Mouse (Mus musculus): ENCODE measurements around the gene Gse1. TPM values are rescaled to one million over a fixed set of nuclear protein-coding genes. Genes with fewer than 3 reads are reported as not detected.
A peak's percentile ranks its signal among the peaks of the same experiment; 100 is the strongest.

Gse1 gene
- polyA plus RNA-seq, 1 experiment: 17.1 TPM

GRCm38 (mm10) chr8:120518736-120519534 is 290.7 kb downstream of the Gse1 start:
- Histone ChIP-seq H3K4me1 (ENCODE audit: control insufficient read depth) (peaks cover 90% of the 10 kb centered on the region), H3K36me3 (ENCODE audit: control insufficient read depth) (peaks cover 94% of the 10 kb centered on the region), H3K9me3 (ENCODE audit: control insufficient read depth, low read length) (no peaks in the 10 kb centered on the region), H3K27me3 (ENCODE audit: control insufficient read depth) (no peaks in the 10 kb centered on the region), H3K4me3 (replicated peaks) (no peak overlapping the region)
- TF ChIP-seq TAL1 (IDR thresholded peaks at IDR 0.05; ENCODE audit: low read length) (no peak), GATA1 (IDR thresholded peaks at IDR 0.05; ENCODE audit: low read length) (no peak)

DNA sequence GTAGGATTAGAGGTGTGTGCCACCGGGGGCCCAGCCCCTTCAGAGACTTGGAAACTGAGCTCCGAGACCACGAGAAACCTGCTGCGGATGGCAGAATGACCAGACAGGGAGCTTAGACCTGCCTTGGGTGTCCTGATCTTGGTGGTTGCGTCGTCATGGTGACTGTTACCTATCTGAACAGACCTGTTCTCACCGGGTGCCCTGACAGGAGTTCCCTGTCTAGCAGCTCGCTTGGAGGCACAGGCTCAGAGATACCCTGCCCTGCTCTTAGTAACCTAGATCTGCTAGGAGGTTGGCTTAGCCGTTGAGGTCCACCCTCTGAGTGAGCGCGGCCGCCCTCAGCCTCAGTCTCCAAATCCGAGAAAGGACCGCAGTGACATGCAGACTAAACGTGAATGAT is 292.0 kb downstream of the Gse1 start:
- Histone ChIP-seq H3K36me3 (ENCODE audit: control insufficient read depth) (peaks cover 92% of the 10 kb centered on the region), H3K27me3 (ENCODE audit: control insufficient read depth) (no peaks in the 10 kb centered on the region), H3K4me3 (replicated peaks) (no peak overlapping the region), H3K9me3 (ENCODE audit: control insufficient read depth, low read length) (no peaks in the 10 kb centered on the region), H3K4me1 (ENCODE audit: control insufficient read depth) (peaks cover 94% of the 10 kb centered on the region)
- TF ChIP-seq TAL1 (IDR thresholded peaks at IDR 0.05; ENCODE audit: low read length): no peak

GRCm38 (mm10) chr8:120520707-120521590 is 292.7 kb downstream of the Gse1 start:
- no peak overlapping the region for H3K4me3 ChIP-seq (replicated peaks)
- no peaks in the 10 kb centered on the region for H3K27me3 ChIP-seq (ENCODE audit: control insufficient read depth)
- no peaks in the 10 kb centered on the region for H3K9me3 ChIP-seq (ENCODE audit: control insufficient read depth, low read length)
- H3K4me1 ChIP-seq (ENCODE audit: control insufficient read depth): peaks cover 94% of the 10 kb centered on the region
- TF ChIP-seq TAL1 (IDR thresholded peaks at IDR 0.05; ENCODE audit: low read length) (no peak), GATA1 (IDR thresholded peaks at IDR 0.05; ENCODE audit: low read length) (no peak)
- peaks cover 92% of the 10 kb centered on the region for H3K36me3 ChIP-seq (ENCODE audit: control insufficient read depth)

GRCm38 (mm10) chr8:120521591-120521965 is 293.3 kb downstream of the Gse1 start:
- H3K9me3 ChIP-seq (ENCODE audit: control insufficient read depth, low read length): no peaks in the 10 kb centered on the region
- H3K36me3 ChIP-seq (ENCODE audit: control insufficient read depth): peaks cover 94% of the 10 kb centered on the region
- H3K4me3 ChIP-seq (replicated peaks): no peak overlapping the region
- H3K4me1 ChIP-seq (ENCODE audit: control insufficient read depth): peaks cover 95% of the 10 kb centered on the region
- no peak for TF ChIP-seq TAL1 (IDR thresholded peaks at IDR 0.05; ENCODE audit: low read length)
- TF ChIP-seq GATA1 (IDR thresholded peaks at IDR 0.05; ENCODE audit: low read length): no peak
- H3K27me3 ChIP-seq (ENCODE audit: control insufficient read depth): no peaks in the 10 kb centered on the region

GRCm38 (mm10) chr8:120523641-120524040 is 295.4 kb downstream of the Gse1 start:
- TF ChIP-seq GATA1 (IDR thresholded peaks at IDR 0.05; ENCODE audit: low read length) (no peak), TAL1 (IDR thresholded peaks at IDR 0.05; ENCODE audit: low read length) (no peak)
- Histone ChIP-seq H3K36me3 (ENCODE audit: control insufficient read depth) (peaks cover 93% of the 10 kb centered on the region), H3K4me1 (ENCODE audit: control insufficient read depth) (peaks cover 96% of the 10 kb centered on the region), H3K9me3 (ENCODE audit: control insufficient read depth, low read length) (no peaks in the 10 kb centered on the region), H3K4me3 (replicated peaks) (no peak overlapping the region), H3K27me3 (ENCODE audit: control insufficient read depth) (no peaks in the 10 kb centered on the region)

GRCm38 (mm10) chr8:120525135-120525534 is 296.9 kb downstream of the Gse1 start:
- no peak for TF ChIP-seq TAL1 (IDR thresholded peaks at IDR 0.05; ENCODE audit: low read length)
- TF ChIP-seq GATA1 (IDR thresholded peaks at IDR 0.05; ENCODE audit: low read length): no peak
- peak overlapping the region; percentile 24 for H3K4me3 ChIP-seq (replicated peaks)
- peaks cover 90% of the 10 kb centered on the region for H3K4me1 ChIP-seq (ENCODE audit: control insufficient read depth)

DNA sequence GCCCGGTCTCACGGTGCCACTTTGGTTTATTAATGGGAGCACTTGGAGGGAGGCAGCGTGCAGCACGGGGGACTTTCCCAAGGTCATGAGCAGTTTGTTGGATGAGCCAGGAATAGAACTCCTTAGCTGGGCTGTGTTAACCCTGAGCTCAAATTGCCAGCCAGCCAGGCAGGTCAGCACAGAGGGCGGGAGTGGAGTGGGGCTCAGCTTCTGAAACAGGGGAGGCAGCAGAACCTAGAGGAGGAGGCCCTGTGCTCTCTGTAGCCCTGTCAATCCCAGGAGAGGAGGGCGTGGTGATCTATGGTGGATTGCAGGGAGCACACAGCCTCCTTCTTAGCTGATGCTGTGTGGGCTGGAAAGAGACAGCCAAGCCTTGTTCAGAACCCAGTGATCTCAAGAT is 297.6 kb downstream of the Gse1 start:
- H3K9me3 ChIP-seq (ENCODE audit: control insufficient read depth, low read length): no peaks in the 10 kb centered on the region
- peaks cover 86% of the 10 kb centered on the region for H3K36me3 ChIP-seq (ENCODE audit: control insufficient read depth)
- peaks cover 86% of the 10 kb centered on the region for H3K4me1 ChIP-seq (ENCODE audit: control insufficient read depth)
- no peaks in the 10 kb centered on the region for H3K27me3 ChIP-seq (ENCODE audit: control insufficient read depth)
- no peak for TF ChIP-seq GATA1 (IDR thresholded peaks at IDR 0.05; ENCODE audit: low read length)
- no peak overlapping the region for H3K4me3 ChIP-seq (replicated peaks)

More at GRCm38 (mm10) chr8:120525135-120525534, 296.9 kb downstream of the Gse1 start:
- Histone ChIP-seq H3K36me3 (ENCODE audit: control insufficient read depth) (peaks cover 89% of the 10 kb centered on the region), H3K9me3 (ENCODE audit: control insufficient read depth, low read length) (no peaks in the 10 kb centered on the region), H3K27me3 (ENCODE audit: control insufficient read depth) (no peaks in the 10 kb centered on the region)

- Histone ChIP-seq H3K4me1 (ENCODE audit: control insufficient read depth) (peaks cover 87% of the 10 kb centered on the region), H3K4me3 (replicated peaks) (no peak overlapping the region), H3K36me3 (ENCODE audit: control insufficient read depth) (peaks cover 87% of the 10 kb centered on the region), H3K27me3 (ENCODE audit: control insufficient read depth) (no peaks in the 10 kb centered on the region), H3K9me3 (ENCODE audit: control insufficient read depth, low read length) (no peaks in the 10 kb centered on the region)
- TF ChIP-seq TAL1 (IDR thresholded peaks at IDR 0.05; ENCODE audit: low read length) (no peak), GATA1 (IDR thresholded peaks at IDR 0.05; ENCODE audit: low read length) (no peak)
Measured at GRCm38 (mm10) chr8:120526577-120526976, 298.3 kb downstream of the Gse1 start.

DNA sequence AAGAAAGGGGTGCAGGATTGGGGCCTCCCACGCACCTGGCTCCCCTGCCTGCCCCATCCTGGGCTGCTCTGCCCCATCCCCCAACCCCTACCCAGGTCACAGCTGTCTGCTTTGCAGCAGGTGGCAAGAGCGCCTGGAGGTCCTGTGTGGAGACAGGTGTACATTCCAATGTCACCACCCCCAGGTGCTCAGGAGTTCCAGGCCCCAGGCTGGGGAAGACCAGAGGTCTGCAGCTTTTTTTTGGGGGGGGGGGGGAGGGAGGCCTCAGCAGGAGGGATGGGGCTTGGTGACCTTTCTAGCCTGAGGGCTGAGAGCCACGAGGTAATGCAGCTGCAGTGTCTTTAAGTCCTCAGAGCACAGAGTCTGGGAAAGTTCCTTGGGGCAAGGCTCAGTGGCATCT is 300.1 kb downstream of the Gse1 start:
- H3K4me3 ChIP-seq (replicated peaks): no peak overlapping the region
- H3K4me1 ChIP-seq (ENCODE audit: control insufficient read depth): peaks cover 88% of the 10 kb centered on the region
- TF ChIP-seq GATA1 (IDR thresholded peaks at IDR 0.05; ENCODE audit: low read length): no peak
- TF ChIP-seq TAL1 (IDR thresholded peaks at IDR 0.05; ENCODE audit: low read length): no peak
- H3K27me3 ChIP-seq (ENCODE audit: control insufficient read depth): peaks cover 2% of the 10 kb centered on the region; the same call in 1 of the 2 replicates
- H3K9me3 ChIP-seq (ENCODE audit: control insufficient read depth, low read length): no peaks in the 10 kb centered on the region
- H3K36me3 ChIP-seq (ENCODE audit: control insufficient read depth): peaks cover 75% of the 10 kb centered on the region
